Comparison of ENCODE assay signal across 25 mouse cellular contexts in genomic region chr8:26527186-26527580, GRCm38 (mm10).
DNase-seq lines count a peak whose midpoint lies in the region; ATAC-seq and TF ChIP-seq lines count a peak whose summit lies in the region.
"Had no signal": no experiment of that assay in that cellular context is flagged by ENCODE, and none has a peak within 500 bp of the region (broad histone marks: within the 10 kb centered on the region; RNA-seq: fewer than 3 reads in every experiment).

No protein-coding gene starts in this region.

- H3K36me3 ChIP-seq in forebrain, embryonic 12.5 days (replicated peaks) = no peaks in the 10 kb centered on the region
- no peaks in the 10 kb centered on the region for H3K36me3 ChIP-seq in forebrain, embryonic 11.5 days (ENCODE audit: control insufficient read depth, insufficient read depth, low read length)
- no peaks in the 10 kb centered on the region for H3K36me3 ChIP-seq in heart, embryonic 10.5 days
- no peaks in the 10 kb centered on the region for H3K36me3 ChIP-seq in midbrain, embryonic 10.5 days
- H3K36me3 ChIP-seq in midbrain, postnatal 0 days (ENCODE audit: insufficient read depth, low read length) = no peaks in the 10 kb centered on the region
- H3K36me3 ChIP-seq: embryonic facial prominence, embryonic 12.5 days; embryonic facial prominence, embryonic 15.5 days had no signal

- 59% methylated on average over 5 of the region's 5 CpGs for WGBS in forebrain, embryonic 12.5 days
- 68% methylated on average over 5 of the region's 5 CpGs for WGBS in forebrain, embryonic 11.5 days
- WGBS in heart, embryonic 10.5 days = 53% methylated on average over 5 of the region's 5 CpGs
- 66% methylated on average over 5 of the region's 5 CpGs for WGBS in midbrain, embryonic 10.5 days
- WGBS in midbrain, postnatal 0 days = 75% methylated on average over 5 of the region's 5 CpGs

- intact Hi-C loops in heart, postnatal 10 days (cut with DNase I) = no loop called here

- TF ChIP-seq CTCF in midbrain, postnatal 0 days (IDR thresholded peaks at IDR 0.05) = no peak

- no peak; the same call in 1 of the 2 replicates for ATAC-seq in forebrain, embryonic 12.5 days (ENCODE audit: low FRiP score)
- ATAC-seq in forebrain, embryonic 11.5 days (replicated peaks; ENCODE audit: low FRiP score) = no peak
- no peak for ATAC-seq in midbrain, postnatal 0 days (ENCODE audit: low FRiP score)
- ATAC-seq: activated CD4-positive, CD25-positive, alpha-beta regulatory T cell, adult 4 months; CD4-positive, CD25-positive, alpha-beta regulatory T cell, adult 4 months; forebrain, postnatal 0 days; inflammation-experienced regulatory T-cells, adult 6 months had no signal

- no peaks in the 10 kb centered on the region for H3K9me3 ChIP-seq in forebrain, embryonic 12.5 days
- H3K9me3 ChIP-seq in forebrain, embryonic 11.5 days (ENCODE audit: control insufficient read depth, low read length) = no peaks in the 10 kb centered on the region
- no peaks in the 10 kb centered on the region for H3K9me3 ChIP-seq in heart, embryonic 10.5 days
- H3K9me3 ChIP-seq in midbrain, embryonic 10.5 days (replicated peaks) = no peaks in the 10 kb centered on the region
- no peaks in the 10 kb centered on the region for H3K9me3 ChIP-seq in midbrain, postnatal 0 days (ENCODE audit: low read length)
- H3K9me3 ChIP-seq: embryonic facial prominence, embryonic 12.5 days; embryonic facial prominence, embryonic 15.5 days had no signal

- no peaks in the 10 kb centered on the region for H3K27me3 ChIP-seq in forebrain, embryonic 12.5 days
- H3K27me3 ChIP-seq in forebrain, embryonic 11.5 days (ENCODE audit: control insufficient read depth, insufficient read depth, low read length) = no peaks in the 10 kb centered on the region
- H3K27me3 ChIP-seq in heart, embryonic 10.5 days (ENCODE audit: insufficient read depth, poor library complexity, severe bottlenecking) = no peaks in the 10 kb centered on the region
- no peaks in the 10 kb centered on the region for H3K27me3 ChIP-seq in midbrain, embryonic 10.5 days (ENCODE audit: low read depth, poor library complexity, severe bottlenecking)
- H3K27me3 ChIP-seq in midbrain, postnatal 0 days (ENCODE audit: insufficient read depth, low read length) = no peaks in the 10 kb centered on the region
- H3K27me3 ChIP-seq: embryonic facial prominence, embryonic 12.5 days; embryonic facial prominence, embryonic 15.5 days had no signal

- H3K9ac ChIP-seq in forebrain, embryonic 12.5 days = no peak overlapping the region
- no peak overlapping the region for H3K9ac ChIP-seq in forebrain, embryonic 11.5 days (ENCODE audit: low read length)
- no peak overlapping the region for H3K9ac ChIP-seq in midbrain, postnatal 0 days (replicated peaks; ENCODE audit: low read length, poor library complexity, severe bottlenecking)
- H3K9ac ChIP-seq: embryonic facial prominence, embryonic 12.5 days; embryonic facial prominence, embryonic 15.5 days; forebrain, postnatal 0 days had no signal

- DNase-seq in forebrain, embryonic 11.5 days (ENCODE audit: low spot score) = no peak
- DNase-seq in heart, embryonic 10.5 days (ENCODE audit: low spot score) = peak; percentile 55
- no peak for DNase-seq in heart, postnatal 10 days
- no peak for DNase-seq in midbrain, embryonic 10.5 days (ENCODE audit: low spot score)
- DNase-seq in midbrain, postnatal 0 days (ENCODE audit: low spot score) = no peak
- DNase-seq in layer of hippocampus, adult 9-10 months (ENCODE audit: low spot score) = no peak
- DNase-seq: adrenal gland, adult 8-10 months; adrenal gland, postnatal 25 days; cerebellum, adult 11-12 months; cerebellum, adult 8-10 months; cerebellum, postnatal 36 days; forebrain, postnatal 0 days; gastrocnemius, adult 2 months; gastrocnemius, postnatal 14 days; heart, adult 18-20 months; heart, postnatal 36 days; kidney, adult 18-20 months; kidney, adult 9 months had no signal

- H3K27ac ChIP-seq in forebrain, embryonic 12.5 days = 0 out of 2 replicates have a peak overlapping the region, but pooled peaks have one; percentile 51
- no peak overlapping the region for H3K27ac ChIP-seq in forebrain, embryonic 11.5 days (ENCODE audit: low read depth, low read length)
- no peak overlapping the region for H3K27ac ChIP-seq in heart, embryonic 10.5 days
- H3K27ac ChIP-seq in midbrain, embryonic 10.5 days (replicated peaks) = 0 out of 2 replicates have a peak overlapping the region, but pooled peaks have one; percentile 34
- H3K27ac ChIP-seq in midbrain, postnatal 0 days (ENCODE audit: low read depth, low read length) = no peak overlapping the region
- H3K27ac ChIP-seq: embryonic facial prominence, embryonic 12.5 days; embryonic facial prominence, embryonic 15.5 days; gastrocnemius, adult 2 months; hindbrain, postnatal 0 days had no signal

- no peak overlapping the region for H3K4me3 ChIP-seq in forebrain, embryonic 12.5 days (replicated peaks)
- no peak overlapping the region for H3K4me3 ChIP-seq in forebrain, embryonic 11.5 days (ENCODE audit: low read depth, low read length)
- H3K4me3 ChIP-seq in heart, embryonic 10.5 days = no peak overlapping the region
- H3K4me3 ChIP-seq in midbrain, embryonic 10.5 days = no peak overlapping the region
- H3K4me3 ChIP-seq in midbrain, postnatal 0 days (ENCODE audit: low read depth, low read length) = no peak overlapping the region
- H3K4me3 ChIP-seq: embryonic facial prominence, embryonic 12.5 days; embryonic facial prominence, embryonic 15.5 days; gastrocnemius, adult 2 months had no signal

- H3K4me1 ChIP-seq in forebrain, embryonic 12.5 days = peaks cover 15% of the 10 kb centered on the region
- H3K4me1 ChIP-seq in forebrain, embryonic 11.5 days (replicated peaks; ENCODE audit: control insufficient read depth, insufficient read depth, low read length) = peaks cover 4% of the 10 kb centered on the region; the same call in 1 of the 2 replicates
- H3K4me1 ChIP-seq in heart, embryonic 10.5 days = peaks cover 14% of the 10 kb centered on the region
- H3K4me1 ChIP-seq in midbrain, embryonic 10.5 days = peaks cover 20% of the 10 kb centered on the region
- H3K4me1 ChIP-seq in midbrain, postnatal 0 days (ENCODE audit: insufficient read depth, low read length) = no peaks in the 10 kb centered on the region
- H3K4me1 ChIP-seq: embryonic facial prominence, embryonic 12.5 days; embryonic facial prominence, embryonic 15.5 days had no signal

- no peak overlapping the region; the same call in 1 of the 2 replicates for H3K4me2 ChIP-seq in forebrain, embryonic 12.5 days
- no peak overlapping the region for H3K4me2 ChIP-seq in forebrain, embryonic 11.5 days (ENCODE audit: low read depth, low read length, severe bottlenecking)
- H3K4me2 ChIP-seq in midbrain, postnatal 0 days (ENCODE audit: low read depth, low read length, poor library complexity, severe bottlenecking) = no peak overlapping the region
- H3K4me2 ChIP-seq: embryonic facial prominence, embryonic 12.5 days; embryonic facial prominence, embryonic 15.5 days had no signal

Comparison
In these comparisons a context has a peak if more than half of its experiments do, and no peak if none do; other contexts are left out.
1. H3K27ac ChIP-seq: peak in forebrain, embryonic 12.5 days (single experiment) and midbrain, embryonic 10.5 days (single experiment); none in forebrain, embryonic 11.5 days (single experiment), heart, embryonic 10.5 days (single experiment) and midbrain, postnatal 0 days (single experiment).